Mouse (Mus musculus) testis, adult 2 months (tissue): ENCODE measurements around the gene Nt5dc1. TPM values are rescaled to one million over a fixed set of nuclear protein-coding genes. Genes with fewer than 3 reads are reported as not detected.
A peak's percentile ranks its signal among the peaks of the same experiment; 100 is the strongest.

Experiments
- H3K27ac ChIP-seq: fragments of 200-500 bp; 2 replicates; pipeline ENCODE4 v1.5.1; 2012; ENCODE audit warnings: low read depth, low read length; ENCODE audit not compliant: control insufficient read depth, insufficient read depth
- H3K27me3 ChIP-seq: fragments of 200-500 bp; 2 replicates; pipeline ENCODE4 v1.6.1; 2012; ENCODE audit warnings: mild to moderate bottlenecking, low read length, moderate library complexity; ENCODE audit not compliant: control insufficient read depth, insufficient read depth
- H3K36me3 ChIP-seq: fragments of 200-500 bp; 2 replicates; pipeline ENCODE4 v1.6.1; 2012; ENCODE audit warnings: mild to moderate bottlenecking, low read length; ENCODE audit not compliant: control insufficient read depth, insufficient read depth
- H3K4me1 ChIP-seq: fragments of 200-500 bp; 2 replicates; pipeline ENCODE4 v1.6.1; 2012; ENCODE audit warnings: low read length; ENCODE audit not compliant: control insufficient read depth, insufficient read depth
- H3K4me3 ChIP-seq: fragments of 200-500 bp; 2 replicates; pipeline ENCODE4 v1.5.1; 2012; ENCODE audit warnings: low read depth, mild to moderate bottlenecking, low read length, moderate library complexity, mixed read lengths; ENCODE audit not compliant: control insufficient read depth
- CTCF ChIP-seq: fragments of 200-500 bp; IDR thresholded peaks from 2 replicates; pipeline ENCODE4 v1.5.1; 2012; ENCODE audit warnings: low read depth, mild to moderate bottlenecking, inconsistent platforms, low read length, moderate library complexity; ENCODE audit not compliant: control insufficient read depth, insufficient read depth, insufficient replicate concordance
- POLR2A ChIP-seq: fragments of 200-500 bp; IDR thresholded peaks from 2 replicates; pipeline ENCODE4 v1.6.1; 2012; ENCODE audit warnings: low read depth, mild to moderate bottlenecking, inconsistent platforms, low read length, moderate library complexity; ENCODE audit not compliant: control insufficient read depth
- polyA plus RNA-seq: library from polyadenylated mRNA; depleted of rRNA; stranded (reverse); fragments of >200 nt; gene quantifications from 2 replicates; pipeline ENCODE4 v1.2.3, GENCODE M21; 2012

The Nt5dc1 gene
- polyA plus RNA-seq, 1 experiment, result 17.5 TPM

DNA sequence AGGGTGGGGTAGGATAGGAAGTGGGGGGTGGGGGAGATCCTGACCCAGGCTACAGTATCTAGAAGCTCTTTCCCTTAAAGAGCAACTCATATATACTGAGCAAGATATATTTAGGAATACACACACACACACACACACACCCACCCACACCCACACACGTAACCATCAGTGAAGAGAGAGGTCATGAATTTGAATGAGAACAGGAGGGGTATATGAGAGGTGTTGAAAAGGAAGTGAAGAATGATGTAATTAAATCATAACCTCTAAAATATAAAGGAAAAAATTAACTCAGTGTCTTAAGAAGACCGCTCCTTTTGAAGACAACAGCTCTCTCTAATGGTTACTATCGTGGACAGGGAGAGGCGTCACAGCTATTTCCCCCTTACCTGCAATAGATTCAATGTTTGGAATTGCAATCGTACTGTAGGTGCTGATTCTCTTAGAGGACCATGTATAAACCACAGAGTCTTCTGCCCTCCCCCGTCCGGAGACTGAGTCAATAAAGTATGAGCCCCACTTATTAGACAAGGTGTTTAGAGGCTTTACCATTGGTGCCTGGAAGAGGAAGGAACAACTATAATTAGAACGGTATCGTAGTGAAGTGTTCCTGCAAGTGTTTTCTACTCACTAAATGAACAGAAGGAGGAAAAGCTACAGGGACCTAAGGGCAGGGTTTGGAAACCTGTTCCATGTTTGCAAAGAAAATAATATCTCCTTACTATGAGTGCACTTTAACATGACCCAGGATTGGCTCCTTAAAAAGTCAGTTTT is 108.3 kb downstream of the Nt5dc1 start:
- Histone ChIP-seq H3K4me3 (no peak overlapping the region), H3K36me3 (no peaks in the 10 kb centered on the region; the same call in 1 of the 2 replicates), H3K27me3 (no peaks in the 10 kb centered on the region), H3K27ac (no peak overlapping the region), H3K4me1 (no peaks in the 10 kb centered on the region)
- TF ChIP-seq CTCF (no peak), POLR2A (no peak)

DNA sequence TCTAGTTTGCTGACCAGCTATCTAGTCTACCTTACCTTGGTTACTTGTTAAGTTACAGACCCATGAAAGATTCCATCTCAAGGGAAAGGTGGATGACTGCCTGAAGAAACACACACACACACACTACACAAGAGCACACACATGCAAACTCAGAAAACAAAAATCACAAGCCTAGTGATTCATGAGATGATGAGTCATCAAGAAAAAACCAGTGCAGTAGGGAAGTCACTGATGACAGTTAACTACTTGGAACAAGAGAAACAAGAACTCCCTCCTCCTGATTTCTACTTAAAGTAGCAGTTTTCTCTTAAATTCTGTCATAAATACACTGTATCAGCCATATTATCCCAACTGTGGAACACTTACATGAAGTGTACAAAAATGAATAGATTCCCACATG is 111.3 kb downstream of the Nt5dc1 start:
- H3K36me3 ChIP-seq, result no peaks in the 10 kb centered on the region

DNA sequence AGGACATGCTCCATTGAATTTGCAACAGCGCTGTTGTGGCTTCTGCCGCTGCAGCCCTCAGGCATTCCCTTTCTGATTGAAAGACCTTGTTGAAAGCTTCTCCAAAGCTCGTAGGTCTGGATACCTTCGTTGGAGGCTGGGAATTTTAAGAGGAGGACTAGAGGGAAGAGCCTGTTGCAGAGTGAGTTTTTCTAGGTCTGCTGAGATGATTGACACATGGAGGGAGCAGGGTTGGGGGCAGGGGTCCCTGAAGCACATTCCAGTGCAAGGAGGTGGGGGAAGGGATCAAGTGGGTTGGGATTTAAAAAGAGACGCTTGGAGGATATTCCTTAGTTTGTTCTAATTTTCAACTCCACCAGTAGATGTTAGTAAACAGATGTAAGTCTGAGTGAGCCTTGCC is 118.0 kb downstream of the Nt5dc1 start:
- Histone ChIP-seq H3K36me3 (peaks cover 2% of the 10 kb centered on the region; the same call in 1 of the 2 replicates), H3K27me3 (no peaks in the 10 kb centered on the region), H3K4me3 (peak overlapping the region; percentile 6), H3K27ac (no peak overlapping the region), H3K4me1 (no peaks in the 10 kb centered on the region; the same call in 1 of the 2 replicates)
- TF ChIP-seq POLR2A (no peak), CTCF (no peak)

More for the DNA sequence above, 111.3 kb downstream of the Nt5dc1 start:
- no peaks in the 10 kb centered on the region for H3K4me1 ChIP-seq
- no peak overlapping the region for H3K27ac ChIP-seq
- H3K27me3 ChIP-seq, result no peaks in the 10 kb centered on the region
- no peak for TF ChIP-seq POLR2A
- TF ChIP-seq CTCF, result no peak
- H3K4me3 ChIP-seq, result no peak overlapping the region

DNA sequence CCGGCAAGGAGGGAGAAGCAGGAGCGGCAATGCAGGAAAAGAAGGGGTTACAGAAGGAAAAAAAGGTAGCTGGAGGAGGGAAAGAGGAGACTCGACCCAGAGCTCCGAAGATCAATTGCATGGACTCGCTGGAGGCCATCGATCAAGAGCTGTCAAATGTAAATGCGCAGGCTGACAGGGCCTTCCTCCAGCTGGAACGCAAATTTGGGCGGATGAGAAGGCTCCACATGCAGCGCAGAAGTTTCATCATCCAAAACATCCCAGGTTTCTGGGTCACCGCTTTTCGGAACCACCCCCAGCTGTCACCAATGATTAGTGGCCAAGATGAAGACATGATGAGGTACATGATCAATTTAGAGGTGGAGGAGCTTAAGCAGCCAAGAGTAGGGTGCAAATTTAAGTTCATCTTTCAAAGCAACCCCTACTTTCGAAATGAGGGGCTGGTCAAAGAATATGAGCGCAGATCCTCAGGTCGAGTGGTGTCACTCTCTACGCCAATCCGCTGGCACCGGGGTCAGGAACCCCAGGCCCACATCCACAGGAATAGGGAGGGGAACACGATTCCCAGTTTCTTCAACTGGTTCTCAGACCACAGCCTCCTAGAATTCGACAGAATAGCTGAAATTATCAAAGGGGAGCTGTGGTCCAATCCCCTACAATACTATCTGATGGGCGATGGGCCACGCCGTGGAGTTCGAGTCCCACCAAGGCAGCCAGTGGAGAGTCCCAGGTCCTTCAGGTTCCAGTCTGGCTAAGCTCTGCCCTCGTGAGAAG is 120.2 kb downstream of the Nt5dc1 start:
- Histone ChIP-seq H3K4me1 (no peaks in the 10 kb centered on the region; the same call in 1 of the 2 replicates), H3K27me3 (no peaks in the 10 kb centered on the region), H3K27ac (0 out of 2 replicates have a peak overlapping the region, but pooled peaks have one; percentile 64), H3K36me3 (peaks cover 2% of the 10 kb centered on the region; the same call in 1 of the 2 replicates), H3K4me3 (peak overlapping the region; percentile 95)
- no peak for TF ChIP-seq POLR2A
- TF ChIP-seq CTCF, result no peak

DNA sequence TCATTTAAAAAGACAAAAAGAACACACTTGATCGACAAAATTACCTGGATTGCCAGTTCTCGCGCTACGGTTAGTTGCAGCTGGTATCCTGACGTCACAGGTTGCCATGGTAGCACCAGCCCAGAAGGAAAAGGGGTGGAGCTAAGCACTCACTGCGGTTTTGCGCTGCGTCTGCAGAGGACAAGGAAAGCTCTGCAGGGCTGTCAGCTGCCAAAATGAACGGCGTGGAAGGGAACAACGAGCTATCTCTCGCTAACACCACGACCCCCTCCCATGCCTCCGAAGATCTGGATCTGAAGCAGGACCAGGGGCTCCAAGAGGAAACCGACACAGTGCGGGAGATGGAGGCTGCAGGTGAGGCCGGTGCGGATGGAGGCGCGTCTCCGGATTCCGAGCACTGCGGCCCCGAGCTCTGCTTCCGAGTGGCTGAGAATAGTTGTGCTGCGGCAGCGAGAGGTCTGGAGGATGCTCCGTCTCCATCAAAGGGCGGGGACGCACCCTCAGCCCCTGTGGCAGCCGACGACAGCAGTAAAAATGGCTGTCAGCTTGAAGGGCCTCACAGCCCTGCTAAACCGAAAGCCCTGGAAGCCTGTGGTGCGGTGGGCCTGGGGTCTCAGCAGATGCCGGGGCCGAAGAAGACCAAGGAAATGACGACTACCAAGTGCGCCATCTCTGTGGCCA is 120.9 kb downstream of the Nt5dc1 start, which contains the start of gene Tspyl4:
Gene Tspyl4, plus strand, starts transcription at position 144 of the 681 bp plus-strand sequence.
- TF ChIP-seq CTCF, result no peak; the same call in 1 of the 2 replicates
- TF ChIP-seq POLR2A, result peak; percentile 95

DNA sequence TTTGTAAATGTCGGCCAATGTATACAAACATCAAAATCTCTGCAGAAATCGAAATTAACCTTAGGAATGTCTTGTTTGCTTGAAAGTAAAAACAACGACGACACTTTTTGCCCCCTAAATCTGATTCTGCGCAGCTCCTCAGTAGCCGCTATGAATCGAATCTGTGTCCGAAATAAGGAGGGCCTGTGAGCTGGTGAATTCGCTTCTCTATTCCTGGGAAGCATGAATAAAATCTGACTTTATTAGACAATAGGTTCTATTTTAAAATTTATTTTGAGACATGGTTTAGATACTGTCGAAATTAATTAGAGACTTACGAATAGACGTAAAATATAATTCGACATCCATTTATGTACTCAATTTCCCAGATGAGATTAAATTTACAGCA is 121.4 kb downstream of the Nt5dc1 start:
- TF ChIP-seq CTCF (no peak), POLR2A (no peak)

More for the DNA sequence above, 120.9 kb downstream of the Nt5dc1 start, which contains the start of gene Tspyl4:
- Histone ChIP-seq H3K36me3 (peaks cover 2% of the 10 kb centered on the region; the same call in 1 of the 2 replicates), H3K4me1 (no peaks in the 10 kb centered on the region; the same call in 1 of the 2 replicates), H3K4me3 (peak within 1 kb of the TSS; percentile 95), H3K27ac (peak within 1 kb of the TSS; percentile 64), H3K27me3 (no peaks in the 10 kb centered on the region)

More for the DNA sequence above, 121.4 kb downstream of the Nt5dc1 start:
- H3K27ac ChIP-seq, result peak overlapping the region; percentile 51
- no peaks in the 10 kb centered on the region for H3K27me3 ChIP-seq
- H3K4me1 ChIP-seq, result no peaks in the 10 kb centered on the region; the same call in 1 of the 2 replicates
- H3K4me3 ChIP-seq, result peak overlapping the region; percentile 95
- peaks cover 2% of the 10 kb centered on the region; the same call in 1 of the 2 replicates for H3K36me3 ChIP-seq
